Mouse (Mus musculus) liver, postnatal 0 days (tissue): ENCODE results near the gene Tbc1d2b.

ENCODE experiments used
- CTCF ChIP-seq: sonication (generic); IDR thresholded peaks from 2 replicates; pipeline ENCODE4 v1.5.1; 2016; ENCODE audit warnings: antibody characterized with exemption, low read depth
- EP300 ChIP-seq: IDR thresholded peaks from 2 replicates; pipeline ENCODE4 v1.6.1; 2016; ENCODE audit warnings: antibody characterized with exemption, low read depth, mild to moderate bottlenecking

DNA sequence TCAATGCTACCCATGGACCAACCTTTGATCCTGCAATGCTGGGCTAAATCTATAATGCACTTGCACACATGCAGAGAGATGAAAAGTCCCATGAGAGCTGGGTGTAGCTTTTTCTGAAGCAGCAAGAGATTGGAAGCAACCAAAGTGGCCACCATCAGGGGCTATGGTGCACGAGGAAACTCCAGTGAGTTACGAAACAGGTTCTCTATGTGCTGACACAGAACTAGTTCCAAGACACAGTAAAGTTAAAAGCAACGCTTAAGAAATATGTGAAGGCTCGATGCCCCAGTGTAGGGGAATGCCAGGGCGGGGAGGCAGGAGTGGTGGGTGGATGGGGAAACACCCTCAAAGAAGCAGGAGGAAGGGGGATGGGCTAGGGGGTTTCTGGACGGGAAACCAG is 61.9 kb downstream of the Tbc1d2b start:
- TF ChIP-seq CTCF (no peak), EP300 (no peak)
